Mouse (Mus musculus): ENCODE results near the gene Cd82.

Cd82 gene

GRCm38 (mm10) chr2:93445237-93445651 lies 17.7 kb downstream of the Cd82 start:
- DNase-seq (ENCODE audit: low spot score in 2 of 2): no peak

- DNase-seq (ENCODE audit: low spot score in 2 of 2): no peak
Observed at GRCm38 (mm10) chr2:93444280-93444679, 18.7 kb downstream of the Cd82 start.

DNA sequence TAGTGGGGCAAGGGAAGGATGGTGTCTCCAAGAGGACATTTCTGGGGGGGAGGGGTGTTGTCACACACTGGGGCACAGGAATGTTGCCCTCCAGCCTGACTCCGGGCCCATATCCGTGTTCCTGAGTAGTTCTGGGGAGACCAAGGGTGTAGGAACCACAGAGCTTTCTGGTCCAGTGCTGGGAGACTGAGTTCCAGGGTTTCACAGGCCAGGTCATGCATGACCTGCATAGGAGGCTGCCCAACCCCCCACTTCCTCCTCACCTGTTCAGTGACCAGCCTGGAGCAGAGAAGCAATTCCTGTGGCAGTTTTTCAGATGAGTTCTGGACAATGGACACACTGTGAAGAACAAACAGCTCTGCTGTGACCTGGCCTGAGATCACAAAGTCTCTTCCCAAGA lies 19.8 kb downstream of the Cd82 start:
- no peak for DNase-seq (ENCODE audit: low spot score in 2 of 2)

GRCm38 (mm10) chr2:93439812-93440559 lies 23.0 kb downstream of the Cd82 start:
- DNase-seq (ENCODE audit: low spot score in 2 of 2): no peak

DNA sequence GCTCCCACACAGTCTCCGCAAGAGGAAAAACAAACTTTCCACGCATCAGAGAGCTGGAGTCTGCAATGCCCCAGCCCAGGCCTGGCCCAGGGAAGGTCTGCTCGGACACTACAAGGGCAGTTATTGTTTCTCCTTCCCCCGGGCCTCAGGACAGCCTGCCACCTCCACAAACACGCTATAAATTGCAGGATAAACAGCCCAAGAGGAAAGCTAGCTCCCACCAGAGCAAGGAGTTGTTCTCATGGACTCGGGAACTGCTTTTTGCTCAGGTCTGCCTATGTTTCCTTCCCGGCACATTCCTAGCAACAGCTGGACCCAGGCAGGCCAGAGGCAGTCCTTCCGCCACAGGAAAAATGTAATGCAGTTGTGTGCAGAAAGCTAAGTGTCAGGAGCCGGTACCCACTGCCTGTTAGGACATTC lies 23.6 kb downstream of the Cd82 start:
- DNase-seq (ENCODE audit: low spot score in 2 of 2): no peak

- no peak for DNase-seq (ENCODE audit: low spot score in 2 of 2)
Observed at GRCm38 (mm10) chr2:93438335-93438734, 24.6 kb downstream of the Cd82 start.

- no peak for DNase-seq (ENCODE audit: low spot score in 2 of 2)
Observed at GRCm38 (mm10) chr2:93435577-93435976, 27.4 kb downstream of the Cd82 start.

DNA sequence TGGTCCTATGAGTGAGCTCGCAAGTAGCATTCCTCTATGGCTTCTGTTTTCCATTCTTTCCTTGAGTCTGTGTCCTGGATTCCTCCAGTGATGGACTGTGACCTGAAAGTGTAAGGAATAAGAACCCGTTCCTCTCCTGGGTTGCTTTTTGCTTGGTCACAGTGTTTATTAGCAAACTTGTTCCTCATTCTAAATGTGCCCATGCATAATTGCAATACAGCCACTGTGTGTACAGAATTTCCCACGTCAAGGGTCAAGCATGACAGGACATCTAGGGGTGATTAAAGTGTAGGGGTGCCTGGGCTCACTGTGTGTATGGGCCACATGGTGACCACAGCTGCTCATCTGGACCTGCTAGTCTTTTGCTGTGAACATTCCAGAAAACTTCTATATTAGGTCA lies 28.0 kb downstream of the Cd82 start:
- no peak for DNase-seq (ENCODE audit: low spot score in 2 of 2)

GRCm38 (mm10) chr2:93433543-93433942 lies 29.4 kb downstream of the Cd82 start:
- DNase-seq (ENCODE audit: low spot score in 2 of 2): no peak

DNA sequence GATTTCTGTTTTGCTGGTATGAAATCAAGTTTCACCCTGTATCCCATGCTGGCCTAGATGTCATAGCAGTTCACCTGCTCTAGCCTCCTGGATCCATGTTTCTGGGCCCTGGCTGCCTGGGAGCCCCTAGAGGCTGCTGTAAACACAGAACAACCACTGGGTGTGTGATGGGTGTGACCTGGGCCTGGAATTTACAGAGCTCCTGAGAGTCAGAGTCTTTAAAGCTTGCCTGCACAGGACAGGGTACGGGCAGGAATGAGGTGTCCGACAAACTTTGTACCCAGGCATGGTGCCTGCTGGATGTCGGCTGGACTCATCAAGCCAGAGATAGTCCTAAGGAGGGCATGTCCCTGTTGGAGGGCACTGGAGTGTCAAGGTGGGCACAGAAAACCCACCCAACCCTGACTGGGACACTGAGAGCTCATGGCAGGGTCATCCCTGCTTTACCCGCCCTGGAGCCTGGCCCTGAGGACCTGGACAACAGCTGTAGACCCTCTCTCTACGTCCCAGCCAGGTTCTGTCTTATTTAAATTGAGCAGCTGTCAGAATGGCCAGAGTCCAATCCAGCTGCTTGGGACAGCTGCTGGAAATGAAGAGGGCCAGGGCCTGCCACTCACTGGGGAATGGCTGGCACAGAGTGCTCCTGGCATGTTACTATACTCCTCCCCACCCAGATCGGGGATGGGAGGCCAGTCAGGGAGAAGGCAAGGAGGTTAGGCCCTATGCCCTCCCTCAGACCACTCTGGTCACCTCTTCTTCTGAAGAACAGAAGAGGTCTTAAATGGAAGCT lies 30.1 kb downstream of the Cd82 start:
- DNase-seq (ENCODE audit: low spot score in 2 of 2): no peak

DNA sequence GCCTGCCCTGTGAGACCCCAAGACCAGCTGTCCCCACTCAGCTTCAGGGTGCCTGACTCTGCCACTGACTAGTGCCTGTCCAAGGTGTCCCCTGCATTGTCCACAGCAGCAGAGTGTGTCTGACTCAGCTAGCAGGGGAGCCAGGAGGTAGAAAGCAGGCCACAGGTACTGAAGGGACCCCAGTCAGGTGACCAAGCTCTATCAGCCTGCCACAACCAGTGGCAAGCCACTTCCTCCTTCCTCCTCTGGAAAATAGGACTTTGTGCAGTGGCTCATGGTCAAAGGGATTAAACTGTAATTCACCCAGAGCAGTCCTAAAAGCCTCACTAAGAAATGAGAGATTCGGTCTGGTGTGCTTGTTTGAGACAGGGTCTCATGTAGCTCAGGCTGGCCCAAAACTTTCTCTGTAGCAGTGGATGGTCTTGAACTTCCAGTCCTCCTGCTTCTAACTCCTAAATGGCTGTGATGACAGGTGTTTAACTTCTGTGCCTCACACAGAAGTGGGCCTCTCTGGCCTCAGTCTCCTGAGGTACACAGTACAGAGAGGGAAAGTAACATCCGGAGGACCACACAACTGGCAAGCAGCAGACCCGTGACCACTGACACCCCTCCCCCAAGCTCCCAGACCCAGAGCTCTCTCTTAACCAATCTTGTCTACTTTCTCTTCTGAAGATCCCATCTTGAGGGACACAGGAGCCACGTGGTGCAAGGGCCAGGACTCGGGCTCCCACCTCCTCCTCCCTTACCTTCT lies 31.2 kb downstream of the Cd82 start:
- no peak for DNase-seq (ENCODE audit: low spot score in 2 of 2)

DNA sequence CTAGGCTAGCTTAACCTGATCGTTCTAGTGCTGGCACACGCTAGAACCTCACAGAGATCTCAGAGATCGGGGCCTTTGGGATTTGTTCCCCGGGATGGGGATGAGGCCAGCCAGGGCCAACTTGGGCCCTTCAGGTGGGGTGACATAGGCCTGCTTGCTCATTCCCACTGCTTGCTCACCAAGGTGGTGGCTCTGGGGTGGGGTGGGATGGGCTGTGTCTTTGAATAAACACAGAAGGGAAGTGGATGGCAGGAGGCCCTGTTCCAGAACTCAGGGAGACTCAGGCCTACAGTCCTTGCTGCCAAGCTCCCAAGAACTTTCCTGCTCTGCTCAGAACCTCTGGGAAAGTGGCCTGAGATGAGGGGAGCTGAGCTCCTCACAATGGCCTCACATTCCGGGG lies 31.9 kb downstream of the Cd82 start:
- no peak for DNase-seq (ENCODE audit: low spot score in 2 of 2)

GRCm38 (mm10) chr2:93428004-93428531 lies 34.9 kb downstream of the Cd82 start:
- no peak for DNase-seq (ENCODE audit: low spot score in 2 of 2)

DNA sequence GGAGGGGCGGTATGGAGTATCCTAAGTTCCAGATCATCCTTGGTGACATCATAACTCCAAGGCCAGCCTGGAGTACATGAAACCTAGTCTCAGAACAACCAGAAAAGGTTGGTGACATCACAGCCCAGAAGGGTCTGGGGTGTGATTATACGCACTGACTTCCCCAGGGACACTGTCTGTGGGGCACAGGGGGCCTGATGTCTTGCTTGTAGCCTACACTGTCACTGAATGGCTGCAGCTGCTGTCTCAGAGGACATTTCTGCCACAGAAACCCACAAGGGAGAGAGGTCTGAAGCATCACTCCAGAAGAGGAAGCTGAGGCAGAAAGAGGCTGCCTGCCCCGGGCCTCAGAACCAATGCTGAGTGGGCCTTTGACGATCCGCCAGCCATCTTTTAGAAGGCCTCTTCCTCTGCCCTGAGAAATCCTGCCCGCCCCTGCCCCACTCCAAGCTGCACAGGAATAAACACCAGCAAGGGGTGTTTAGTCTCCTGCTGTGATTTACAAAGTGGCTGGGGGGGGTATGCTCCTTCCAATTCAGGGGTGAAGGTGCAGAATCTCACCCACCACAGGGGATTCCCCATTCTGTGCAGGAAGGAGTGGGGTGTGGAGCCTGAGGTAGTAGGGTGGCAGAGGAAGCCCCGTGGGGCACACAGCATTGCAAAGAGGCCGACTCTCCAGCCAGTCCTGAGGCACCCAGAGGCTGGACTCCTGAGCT lies 35.8 kb downstream of the Cd82 start:
- DNase-seq (ENCODE audit: low spot score in 2 of 2): no peak

GRCm38 (mm10) chr2:93425810-93426209 lies 37.1 kb downstream of the Cd82 start:
- DNase-seq (ENCODE audit: low spot score in 2 of 2): no peak

- no peak for DNase-seq (ENCODE audit: low spot score in 2 of 2)
Observed at GRCm38 (mm10) chr2:93424307-93424984, 38.5 kb downstream of the Cd82 start.

DNA sequence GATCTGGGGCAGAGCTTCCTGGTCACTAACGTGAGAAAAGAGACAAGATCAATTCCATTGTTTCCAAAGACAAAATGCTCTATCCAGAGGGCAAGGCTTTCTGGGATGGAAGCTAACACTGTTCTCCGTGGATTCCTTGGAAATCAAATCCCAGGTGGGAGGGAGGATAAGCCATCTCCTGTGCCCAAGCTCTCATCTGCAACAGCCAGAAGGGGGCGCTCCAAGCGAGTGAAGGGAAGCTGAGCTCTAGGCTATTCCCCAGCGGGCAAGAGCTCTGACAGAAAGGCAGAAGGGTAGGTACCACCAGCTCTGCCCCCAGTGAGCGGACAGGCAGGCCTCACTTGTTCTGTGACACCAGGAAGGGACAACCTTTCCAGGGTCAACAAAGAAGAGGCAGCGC lies 41.6 kb downstream of the Cd82 start:
- DNase-seq (ENCODE audit: low spot score in 2 of 2): peak in 1 of 2 experiments; percentile 74

GRCm38 (mm10) chr2:93419971-93420370 lies 43.0 kb downstream of the Cd82 start:
- no peak for DNase-seq (ENCODE audit: low spot score in 2 of 2)

DNA sequence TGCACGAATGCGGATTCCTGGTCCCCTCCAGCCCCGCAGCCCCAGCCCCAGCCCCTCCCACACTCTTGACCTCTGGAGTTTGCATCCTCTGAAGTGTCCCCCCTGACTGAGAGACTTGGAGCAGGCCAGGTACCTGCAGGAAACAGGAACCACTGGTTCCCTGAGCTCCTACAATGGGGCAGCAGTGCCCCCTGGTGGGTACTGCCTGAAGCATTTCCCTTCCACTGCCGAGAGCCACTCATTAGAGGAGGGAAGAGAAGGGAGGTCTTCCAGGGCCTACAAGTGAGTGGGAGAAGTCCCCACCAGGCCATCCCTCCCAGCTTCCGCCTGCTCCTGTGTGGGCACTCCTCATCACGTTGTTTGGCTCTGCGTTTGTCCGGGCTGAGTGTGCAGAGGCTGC lies 44.5 kb downstream of the Cd82 start:
- DNase-seq (ENCODE audit: low spot score in 2 of 2): peak; percentile 46 to 67

GRCm38 (mm10) chr2:93416874-93417709 lies 45.8 kb downstream of the Cd82 start:
- no peak for DNase-seq (ENCODE audit: low spot score in 2 of 2)

Data from heart, adult 9 months (tissue).